Mouse (Mus musculus): ENCODE data around the gene Kit.

The Kit gene

GRCm38 (mm10) chr5:75589552-75590346 is 15.0 kb downstream of the Kit start:
- no peak for DNase-seq (ENCODE audit: low spot score in 2 of 2)

- DNase-seq (ENCODE audit: low spot score in 2 of 2), result no peak
These were observed 16.2 kb downstream of the Kit start for GRCm38 (mm10) chr5:75590961-75591360.

GRCm38 (mm10) chr5:75591567-75591966 is 16.9 kb downstream of the Kit start:
- peak; percentile 11 to 12 for DNase-seq (ENCODE audit: low spot score in 2 of 2)

- no peak for DNase-seq (ENCODE audit: low spot score in 2 of 2)
These were observed 20.6 kb downstream of the Kit start for GRCm38 (mm10) chr5:75595319-75595718.

GRCm38 (mm10) chr5:75596211-75596610 is 21.5 kb downstream of the Kit start:
- no peak for DNase-seq (ENCODE audit: low spot score in 2 of 2)

- no peak for DNase-seq (ENCODE audit: low spot score in 2 of 2)
These were observed 22.6 kb downstream of the Kit start for GRCm38 (mm10) chr5:75597316-75597715.

- no peak for DNase-seq (ENCODE audit: low spot score in 2 of 2)
These were observed 23.8 kb downstream of the Kit start for GRCm38 (mm10) chr5:75598491-75598890.

GRCm38 (mm10) chr5:75599991-75600390 is 25.3 kb downstream of the Kit start:
- no peak for DNase-seq (ENCODE audit: low spot score in 2 of 2)

GRCm38 (mm10) chr5:75604238-75604637 is 29.5 kb downstream of the Kit start:
- DNase-seq (ENCODE audit: low spot score in 2 of 2), result no peak

GRCm38 (mm10) chr5:75606898-75607297 is 32.2 kb downstream of the Kit start:
- no peak for DNase-seq (ENCODE audit: low spot score in 2 of 2)

GRCm38 (mm10) chr5:75607971-75608370 is 33.3 kb downstream of the Kit start:
- no peak for DNase-seq (ENCODE audit: low spot score in 2 of 2)

GRCm38 (mm10) chr5:75612380-75612779 is 37.7 kb downstream of the Kit start:
- no peak for DNase-seq (ENCODE audit: low spot score in 2 of 2)

GRCm38 (mm10) chr5:75612926-75613325 is 38.2 kb downstream of the Kit start:
- DNase-seq (ENCODE audit: low spot score in 2 of 2), result no peak

GRCm38 (mm10) chr5:75615000-75615571 is 40.4 kb downstream of the Kit start:
- no peak for DNase-seq (ENCODE audit: low spot score in 2 of 2)

GRCm38 (mm10) chr5:75615624-75616023 is 40.9 kb downstream of the Kit start:
- no peak for DNase-seq (ENCODE audit: low spot score in 2 of 2)

GRCm38 (mm10) chr5:75622401-75622800 is 47.7 kb downstream of the Kit start:
- DNase-seq (ENCODE audit: low spot score in 2 of 2), result no peak

GRCm38 (mm10) chr5:75623007-75623406 is 48.3 kb downstream of the Kit start:
- no peak for DNase-seq (ENCODE audit: low spot score in 2 of 2)

- DNase-seq (ENCODE audit: low spot score in 2 of 2), result no peak
These were observed 48.8 kb downstream of the Kit start for GRCm38 (mm10) chr5:75623520-75623919.

- DNase-seq (ENCODE audit: low spot score in 2 of 2), result no peak
These were observed 49.4 kb downstream of the Kit start for GRCm38 (mm10) chr5:75623993-75624706.

GRCm38 (mm10) chr5:75625059-75625458 is 50.3 kb downstream of the Kit start:
- no peak for DNase-seq (ENCODE audit: low spot score in 2 of 2)

GRCm38 (mm10) chr5:75626284-75626683 is 51.6 kb downstream of the Kit start:
- no peak for DNase-seq (ENCODE audit: low spot score in 2 of 2)

GRCm38 (mm10) chr5:75626703-75627102 is 52.0 kb downstream of the Kit start:
- no peak for DNase-seq (ENCODE audit: low spot score in 2 of 2)

GRCm38 (mm10) chr5:75632257-75632656 is 57.5 kb downstream of the Kit start:
- no peak for DNase-seq (ENCODE audit: low spot score in 2 of 2)

Measured in frontal cortex, postnatal 36 days (tissue).